Mouse (Mus musculus): ENCODE measurements around the gene Ociad2.

DNA sequence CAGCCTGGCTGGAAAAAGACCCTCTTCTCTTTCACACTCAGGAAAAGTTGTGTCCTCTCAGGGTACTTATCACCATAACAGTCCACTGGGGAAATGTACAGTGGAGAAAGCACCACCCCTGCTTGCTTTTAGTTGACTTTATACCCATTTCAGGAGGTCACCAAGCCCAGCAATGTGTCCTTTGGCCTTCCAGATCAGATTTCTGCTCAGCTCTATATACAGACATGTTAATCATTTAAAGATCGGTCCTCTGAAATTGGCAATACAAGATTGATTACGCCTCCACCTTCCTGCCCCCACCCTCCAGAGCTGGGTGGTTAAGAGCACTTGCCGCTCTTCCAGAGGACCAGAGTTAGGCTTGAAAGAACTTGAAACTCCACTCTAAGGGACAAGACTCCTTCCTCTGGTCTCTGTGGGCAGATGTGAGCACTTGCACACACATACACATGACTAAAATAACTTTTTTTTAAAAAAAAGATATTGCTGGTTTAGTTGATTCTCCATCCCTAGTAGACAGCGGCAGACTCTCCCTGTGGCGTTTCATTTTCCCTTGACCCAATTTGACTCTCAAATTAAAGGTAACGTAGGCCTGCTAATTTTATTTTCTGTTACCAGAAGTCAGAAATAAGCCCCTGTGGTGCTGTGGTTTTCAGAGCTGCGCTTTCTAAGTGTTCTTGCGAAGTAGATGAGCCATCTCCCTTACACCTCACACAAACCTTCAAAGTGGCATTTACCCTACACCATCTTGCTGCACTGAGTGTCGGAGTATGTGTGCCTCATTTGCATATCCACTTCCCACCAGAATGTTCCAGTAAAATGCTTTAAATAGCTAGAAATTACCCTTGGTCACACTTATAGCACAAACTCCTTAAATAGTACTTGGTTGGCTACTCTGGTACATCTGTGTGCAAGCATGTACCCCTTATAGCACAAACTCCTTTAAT, 777 bp downstream of the Ociad2 start:
- TF ChIP-seq CTCF (IDR thresholded peaks at IDR 0.05; ENCODE audit: control insufficient read depth, insufficient read depth, insufficient replicate concordance, low read depth, low read length) = no peak
- TF ChIP-seq POLR2A (IDR thresholded peaks at IDR 0.05; ENCODE audit: control insufficient read depth, low read depth, low read length) = no peak
